Mouse (Mus musculus) layer of hippocampus, adult 18-20 months (tissue): ENCODE data around the gene Fam204a. TPM values are rescaled to one million over a fixed set of nuclear protein-coding genes. Genes with fewer than 3 reads are reported as not detected.
A peak's percentile ranks its signal among the peaks of the same experiment; 100 is the strongest.

ENCODE experiments used
- DNase-seq, 2 experiments: peaks; one replicate each; pipeline ENCODE4 v3.0.0; 2022; ENCODE audit warnings: low spot score in 2 of 2
- long read RNA-seq: library from polyadenylated mRNA; stranded (forward); transcript quantifications from one replicate; pipeline ENCODE4 v2.0.0, GENCODE M21; 2021
- total RNA-seq, 2 experiments: library from RNA; stranded (reverse); gene quantifications; 2 replicates each; pipeline ENCODE4 v1.2.3; 2021

Gene Fam204a
- 10 to 100 TPM; 30.3 to 34.5 TPM for total RNA-seq
- long read RNA-seq, transcript Fam204a-206 (8 exons, 951 nt), result minor isoform, 8 of 53 reads
- long read RNA-seq, transcript Fam204a-201 (8 exons, 2,035 nt), result major isoform, 12 of 53 reads
- long read RNA-seq, partial matches to known transcripts, result 1 of 53 reads
- long read RNA-seq, other reads (novel, unspliced or antisense), result 29 of 53 reads

DNA sequence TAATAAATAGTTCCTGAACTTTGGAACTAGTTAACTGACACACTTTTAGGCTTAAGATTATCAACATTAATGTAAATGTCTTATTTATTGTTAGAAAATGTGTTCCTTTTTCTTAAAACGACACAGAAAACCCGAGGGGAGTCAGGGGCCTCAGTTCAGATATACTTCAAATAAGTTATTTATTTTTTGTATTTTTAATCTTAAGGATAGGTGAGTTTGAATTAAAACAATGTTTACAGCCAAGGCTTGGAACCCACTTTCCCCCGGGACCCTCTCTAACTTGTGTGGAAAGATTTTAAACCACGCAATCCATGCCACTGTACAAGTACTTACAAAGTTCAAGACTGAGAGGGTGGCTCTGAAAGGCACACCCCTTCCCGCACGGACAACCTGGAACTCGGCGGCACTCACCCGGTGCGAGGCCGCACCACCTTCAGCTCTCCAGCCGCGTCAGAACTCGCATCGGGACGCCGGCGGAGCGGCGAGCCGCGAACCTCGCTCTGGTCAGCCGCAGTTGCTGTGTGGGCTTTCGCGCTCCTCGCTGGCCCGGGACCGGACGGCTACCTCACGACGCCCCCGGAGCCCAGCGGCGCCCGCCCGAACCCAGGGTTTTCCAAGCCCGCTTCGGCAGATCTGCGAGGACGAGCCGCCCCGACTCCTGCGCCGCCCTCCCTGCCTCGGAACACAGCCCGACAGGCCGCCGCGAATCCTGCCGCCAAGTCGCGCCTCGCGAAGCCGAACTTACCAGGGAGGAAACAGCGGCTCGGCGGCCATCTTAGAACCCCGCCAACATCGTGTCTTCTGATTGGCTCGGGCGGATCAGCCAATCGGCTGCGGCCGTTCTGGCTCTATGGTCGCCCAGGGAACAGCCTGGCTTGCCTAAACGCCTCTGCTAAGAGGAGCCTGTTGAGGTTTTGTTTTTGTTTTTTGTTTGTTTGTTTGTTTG is at the start of gene Fam204a:
Gene Fam204a, minus strand, starts transcription at position 803 of the 946 bp plus-strand sequence.
- DNase-seq, result peak; percentile 93 to 99

DNA sequence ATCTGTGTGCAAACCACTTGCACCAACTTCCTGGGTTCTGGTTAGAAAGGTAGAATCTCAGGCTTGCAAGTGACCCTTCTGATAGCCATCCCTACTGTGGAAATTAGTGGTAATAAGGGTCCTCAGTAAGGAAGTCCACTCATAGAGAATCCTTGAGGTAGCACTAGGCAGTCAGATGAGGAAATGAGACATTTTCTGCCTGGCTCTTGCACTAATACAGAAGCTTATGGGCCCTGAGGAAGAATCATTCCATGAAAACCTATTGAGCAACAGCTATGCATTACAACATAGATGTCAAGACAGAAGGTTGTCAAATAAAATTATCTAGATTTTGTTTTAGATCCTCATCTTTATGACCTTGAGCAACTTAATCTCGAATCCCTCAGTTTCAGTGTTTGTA is 39.3 kb upstream of the Fam204a start:
- no peak for DNase-seq

DNA sequence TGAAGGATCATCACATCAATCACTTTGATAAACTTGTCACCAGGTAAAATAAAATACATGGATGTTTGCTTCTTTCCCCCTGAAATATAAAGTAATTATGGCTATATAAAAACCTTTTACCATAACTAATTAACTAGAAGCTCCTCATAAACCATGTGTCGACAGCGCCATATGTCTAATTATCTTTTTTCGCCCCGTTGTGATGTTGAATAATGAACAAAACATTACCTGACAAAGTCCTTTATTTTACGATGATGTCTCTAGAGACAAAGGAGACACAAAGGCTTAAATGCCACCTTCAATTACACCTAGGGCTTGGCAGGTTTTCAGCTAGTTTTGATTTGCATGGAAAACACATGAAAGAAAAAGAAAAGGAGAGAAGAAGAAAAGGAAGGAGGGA is 34.2 kb upstream of the Fam204a start:
- DNase-seq, result no peak

DNA sequence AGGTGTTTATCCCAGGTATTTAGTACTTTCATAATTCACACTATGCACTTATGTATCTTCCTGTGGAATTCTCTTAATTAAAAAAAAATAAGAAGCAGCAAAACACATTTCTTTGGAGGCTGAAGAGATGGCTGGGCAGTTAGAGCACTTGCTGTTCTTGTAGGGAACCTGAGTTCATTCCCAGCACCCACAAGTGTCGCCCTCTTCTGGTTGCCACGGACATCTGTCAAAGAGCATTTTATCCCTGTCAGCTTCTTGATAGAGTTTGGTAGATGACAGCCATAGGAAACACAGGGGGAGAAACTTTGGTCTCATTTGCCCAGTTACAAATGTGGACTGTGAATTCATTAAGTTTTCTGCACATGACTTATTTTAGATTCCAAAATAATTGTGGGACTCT is 25.5 kb upstream of the Fam204a start:
- DNase-seq, result no peak

DNA sequence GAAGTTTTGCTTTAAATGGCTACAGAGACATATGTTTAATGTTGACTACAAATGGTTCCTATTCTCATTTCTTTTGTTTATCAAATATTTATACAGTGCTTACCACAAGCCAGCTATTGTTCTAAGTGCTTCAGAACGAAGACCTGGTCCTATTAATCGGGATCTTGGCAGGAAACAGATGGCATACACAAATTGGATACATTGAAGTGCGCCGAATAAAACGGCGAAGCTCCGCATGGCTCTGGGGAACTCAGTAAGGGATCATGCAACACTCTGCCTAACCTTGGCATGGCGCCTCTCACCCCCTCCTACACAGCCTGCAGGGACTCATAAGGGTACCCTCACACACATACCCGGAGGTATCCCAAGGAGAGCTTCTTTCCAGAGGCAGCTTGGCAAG is 24.7 kb upstream of the Fam204a start:
- no peak for DNase-seq

DNA sequence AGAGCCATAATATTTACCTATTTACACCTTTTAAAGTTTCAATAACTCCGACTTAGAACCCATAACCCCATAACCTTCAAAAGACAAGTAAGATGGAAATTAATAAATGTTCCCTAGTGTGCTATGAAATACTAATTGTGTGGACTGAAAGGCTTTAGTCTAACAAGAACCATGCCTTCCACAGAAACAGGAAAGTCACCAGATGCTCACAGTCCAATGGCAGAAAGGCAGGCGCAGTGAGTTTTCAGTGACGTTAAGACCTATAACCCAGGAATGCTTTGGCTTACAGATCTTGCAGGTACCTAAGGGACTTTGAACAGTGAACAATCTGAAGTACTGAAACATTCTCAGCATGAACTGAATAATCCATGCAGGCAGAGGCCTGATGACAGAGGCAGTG is 18.7 kb upstream of the Fam204a start:
- no peak for DNase-seq

DNA sequence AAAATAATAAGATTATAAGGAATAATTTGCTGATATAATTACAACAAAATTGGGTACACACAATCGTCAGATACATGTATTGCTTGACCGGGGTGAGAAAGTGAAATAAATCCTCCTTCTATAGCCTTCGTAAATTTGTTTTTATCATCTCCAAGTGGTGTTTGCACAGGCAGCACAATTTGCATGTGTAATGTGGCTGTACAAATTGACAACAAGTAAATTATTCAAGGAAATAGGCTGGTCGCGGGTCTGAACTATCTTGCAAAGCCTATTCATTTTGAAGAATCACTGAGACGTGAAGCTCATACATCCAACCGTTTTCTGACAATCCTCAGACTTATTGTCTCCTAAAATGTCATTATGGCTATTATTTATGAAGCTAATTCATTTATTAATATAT is 16.1 kb upstream of the Fam204a start:
- DNase-seq, result no peak

DNA sequence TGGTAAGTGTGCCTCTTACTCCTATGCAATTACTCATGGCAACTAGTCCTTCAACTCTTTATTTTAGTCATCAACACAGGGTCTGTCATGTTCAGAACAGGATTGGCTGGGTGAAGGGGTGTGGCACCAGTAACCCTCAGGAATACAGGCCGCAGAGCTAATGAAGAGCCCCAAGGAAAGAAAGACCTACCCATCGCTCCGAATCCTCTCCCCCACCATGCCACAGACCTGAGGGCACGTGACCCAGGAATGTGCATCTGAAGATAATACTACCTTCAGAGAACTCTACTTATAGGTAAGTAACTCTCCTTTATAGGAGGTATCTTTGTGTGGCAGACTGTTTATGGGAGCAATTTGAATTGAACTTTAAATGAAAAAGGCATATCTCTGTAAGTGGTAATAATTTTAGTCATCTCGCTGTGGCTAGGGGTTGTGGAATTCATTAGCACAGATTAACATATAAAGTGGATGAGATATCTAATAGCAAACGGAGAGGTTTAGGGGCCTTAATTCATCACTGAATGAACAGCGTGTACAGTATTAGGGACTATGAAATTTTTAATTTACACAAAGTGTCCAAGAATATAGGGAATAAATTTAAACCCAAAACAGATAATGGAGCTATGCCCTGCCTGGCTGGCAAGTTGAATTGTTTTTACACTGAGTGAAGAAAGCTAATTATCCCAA is 15.6 kb upstream of the Fam204a start:
- DNase-seq, result no peak

DNA sequence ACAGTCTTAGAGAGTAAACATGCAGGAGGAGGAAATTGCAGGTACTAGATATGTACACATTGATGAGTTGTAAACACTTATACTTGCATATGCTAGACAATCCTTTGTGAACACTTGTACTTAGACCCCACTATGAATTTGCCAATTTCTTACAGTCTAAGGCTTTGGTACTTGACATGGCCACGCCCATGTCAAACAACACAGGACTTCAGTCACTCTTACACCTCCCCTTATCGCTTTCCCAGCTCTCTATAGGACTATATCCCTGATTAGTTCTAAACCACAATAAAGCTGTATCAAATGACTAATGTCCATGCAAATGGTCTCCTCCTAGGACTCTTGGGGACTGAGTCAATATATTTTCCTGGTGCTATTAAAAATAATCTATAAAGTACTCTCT is 5.0 kb upstream of the Fam204a start:
- DNase-seq, result no peak

DNA sequence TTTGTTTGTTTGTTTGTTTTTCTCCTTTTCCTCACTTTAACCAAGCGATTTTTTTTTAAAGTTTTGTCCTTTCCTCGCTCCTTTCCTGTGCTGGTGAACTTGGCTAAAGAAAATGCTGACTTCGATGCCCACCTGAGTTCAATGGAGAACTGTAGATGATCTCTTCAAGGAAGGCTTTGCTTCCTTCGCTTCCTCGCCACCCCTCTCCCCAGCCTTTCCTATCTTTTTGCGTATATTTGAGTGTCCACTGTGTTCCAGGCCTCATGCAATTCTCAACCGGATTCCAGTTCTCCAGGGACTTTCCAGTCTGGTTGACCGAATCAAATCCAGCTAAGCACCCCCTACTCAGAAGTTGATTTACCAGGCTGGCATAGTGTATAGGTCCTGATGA is 339 bp upstream of the Fam204a start:
- no peak for DNase-seq

DNA sequence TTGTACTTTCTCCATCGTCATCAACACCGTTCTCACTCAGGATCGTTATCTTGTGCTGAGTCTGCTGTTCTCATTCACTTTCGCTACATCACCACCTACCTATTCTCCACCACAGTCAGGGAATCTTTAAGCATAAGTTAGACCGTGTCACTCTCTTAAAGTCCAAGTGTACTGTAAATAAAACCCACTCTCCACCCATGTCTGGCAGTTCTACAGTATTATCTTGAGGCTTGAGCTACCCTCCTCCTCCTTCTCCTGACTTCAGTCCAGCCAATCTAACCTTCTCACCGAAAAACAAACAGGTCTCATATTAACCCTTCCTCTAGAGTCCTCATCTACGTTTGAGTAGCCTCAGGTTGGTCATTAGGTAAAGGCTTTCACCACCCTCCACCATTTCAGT is 7.1 kb downstream of the Fam204a start:
- no peak for DNase-seq

DNA sequence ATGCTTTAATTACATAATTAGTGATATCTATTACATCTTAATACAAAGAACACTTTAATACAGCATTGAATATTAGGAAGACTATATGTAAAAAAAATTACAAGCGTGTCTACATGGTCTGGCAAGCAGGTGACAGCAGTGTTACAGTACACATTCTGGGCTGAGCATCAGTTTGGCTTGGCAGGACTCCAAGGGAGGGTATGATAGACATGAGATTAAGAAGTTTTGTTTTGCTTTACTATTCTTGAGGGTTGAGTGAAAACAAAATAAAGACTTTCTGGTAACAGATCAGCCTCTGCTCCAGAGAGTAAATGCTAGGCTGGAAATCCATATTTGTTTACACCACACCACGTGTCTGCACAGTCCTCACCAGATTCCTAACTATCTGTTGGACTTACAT is 8.5 kb downstream of the Fam204a start:
- peak in 1 of 2 experiments; percentile 2 for DNase-seq

DNA sequence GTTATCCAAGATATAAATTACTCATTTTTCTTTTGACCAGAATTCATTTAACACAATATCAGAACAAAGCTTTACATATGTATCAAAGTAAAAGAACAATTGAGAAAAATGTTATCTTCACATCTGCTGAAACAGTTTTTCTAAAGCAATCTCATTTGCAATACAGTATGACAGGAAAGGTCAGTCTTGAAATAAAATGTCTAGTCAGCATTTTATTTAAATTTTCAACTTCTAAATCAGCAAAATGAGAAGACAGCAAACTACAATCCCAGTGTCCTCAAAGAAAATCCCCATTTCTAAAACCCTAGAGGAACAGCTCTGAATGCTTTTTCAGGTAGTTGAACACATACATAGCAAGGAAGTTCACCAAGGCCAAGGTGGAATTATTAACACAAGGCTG is 18.3 kb downstream of the Fam204a start:
- no peak for DNase-seq

DNA sequence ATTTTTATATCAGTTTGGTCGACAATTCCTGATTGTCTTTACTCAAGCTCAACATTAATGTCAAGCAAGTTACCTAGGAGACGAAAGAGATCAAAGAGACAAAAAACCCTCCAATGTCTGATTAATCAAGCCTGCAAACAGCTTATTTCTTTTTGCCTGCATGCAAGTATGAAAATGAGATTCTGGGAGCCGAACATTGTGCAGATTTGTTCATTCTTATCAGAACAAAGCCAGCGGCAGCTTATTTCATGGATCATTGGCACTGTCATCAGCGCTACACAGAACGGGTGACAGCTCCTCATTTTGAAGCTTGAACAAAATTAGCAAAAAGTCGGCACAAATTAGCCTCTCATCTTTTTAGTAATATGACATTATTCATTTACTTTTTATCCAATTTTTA is 22.3 kb downstream of the Fam204a start:
- DNase-seq, result peak in 1 of 2 experiments; percentile 47

DNA sequence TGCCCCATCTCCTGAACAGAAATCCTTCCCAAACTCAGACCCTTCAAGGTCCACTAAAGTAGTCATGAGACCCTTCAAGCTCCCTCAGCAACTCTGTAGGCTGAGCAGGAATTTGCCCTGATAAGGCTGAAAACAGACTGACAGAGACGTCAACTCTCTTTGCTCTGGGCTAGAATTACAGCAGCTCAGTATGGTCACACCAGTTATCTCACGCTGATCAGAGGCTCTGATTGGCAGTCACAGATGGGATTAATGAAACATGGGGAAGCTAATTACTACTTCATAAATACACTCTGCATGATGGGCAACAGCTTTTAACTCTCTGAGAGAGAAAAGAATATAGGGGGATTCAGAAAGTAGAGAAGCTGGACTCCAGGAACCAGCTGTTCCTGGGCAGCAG is 26.2 kb downstream of the Fam204a start:
- DNase-seq, result no peak

DNA sequence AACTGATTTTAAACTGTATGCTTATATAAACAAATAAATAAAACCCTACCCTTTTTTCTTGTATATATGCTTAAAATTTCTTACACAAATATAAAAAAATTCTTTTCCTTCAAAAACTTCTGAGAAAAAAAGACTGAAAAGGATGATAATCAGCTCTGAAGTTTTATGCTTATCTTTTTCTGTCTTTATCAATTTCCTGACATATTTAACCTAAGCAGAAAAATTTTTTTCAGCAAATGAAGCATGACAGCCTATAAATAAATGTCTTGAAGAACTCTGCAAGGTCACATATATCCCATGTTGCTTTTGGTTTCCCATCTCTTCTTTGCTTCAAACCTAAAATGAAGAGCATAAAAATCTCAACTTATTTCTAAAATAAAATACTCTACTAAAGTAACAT is 27.3 kb downstream of the Fam204a start:
- DNase-seq, result no peak

DNA sequence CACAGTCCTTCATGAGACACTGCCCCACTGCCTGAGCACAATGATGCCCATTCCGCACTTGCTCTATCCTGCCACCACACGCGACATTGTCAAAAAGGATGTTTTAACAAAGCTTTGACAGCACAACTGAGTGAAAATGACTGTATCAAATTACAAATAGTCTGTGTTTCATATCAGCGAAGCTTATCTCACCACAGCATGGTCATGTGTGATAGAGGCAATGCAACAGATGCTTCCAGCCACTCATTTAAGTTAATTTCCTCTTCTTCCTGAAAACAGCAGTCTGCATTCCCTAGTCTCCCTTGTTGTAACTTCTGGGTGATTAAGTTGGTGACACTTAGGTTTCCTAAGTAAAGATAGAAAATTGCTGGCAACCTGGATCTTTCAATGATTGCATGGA is 33.7 kb downstream of the Fam204a start:
- no peak for DNase-seq

DNA sequence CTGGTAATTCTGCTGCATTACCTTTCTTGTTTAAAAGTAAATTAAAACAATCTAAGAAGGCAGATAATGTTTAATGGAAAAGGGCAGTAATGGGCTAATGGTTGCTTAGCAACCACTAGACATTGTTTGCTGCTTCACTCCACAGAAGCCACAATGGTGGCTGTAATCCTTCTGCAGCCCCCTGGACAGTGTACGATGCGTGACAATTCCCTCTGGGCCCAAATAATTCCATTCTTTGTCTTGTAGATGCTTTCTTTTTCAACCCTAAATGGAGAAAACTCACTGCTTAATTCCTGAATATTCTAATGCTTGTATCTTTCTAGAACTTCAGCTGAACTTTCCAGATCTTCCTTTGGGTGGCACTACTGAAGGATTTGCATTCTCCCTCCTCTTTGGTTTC is 37.3 kb downstream of the Fam204a start:
- no peak for DNase-seq

DNA sequence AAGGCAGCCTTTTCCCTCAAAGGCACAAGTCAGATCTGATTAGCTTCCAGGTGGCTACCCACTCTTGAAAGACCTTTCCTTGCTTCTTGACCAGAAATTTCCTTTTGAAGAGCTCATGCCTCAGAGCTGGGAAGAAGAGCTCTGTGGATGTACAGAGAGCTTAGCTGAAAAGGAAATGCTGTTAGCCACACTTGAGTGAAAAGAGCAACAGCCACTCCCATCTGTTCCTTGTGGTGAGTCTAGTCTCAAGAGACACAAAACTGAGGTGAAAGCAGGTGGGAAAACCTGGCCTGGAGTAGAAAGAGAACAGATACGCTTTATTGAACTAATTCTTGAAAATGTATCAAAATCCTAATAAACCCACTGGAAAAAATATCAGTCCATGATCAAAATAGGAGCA is 43.6 kb downstream of the Fam204a start:
- no peak for DNase-seq

DNA sequence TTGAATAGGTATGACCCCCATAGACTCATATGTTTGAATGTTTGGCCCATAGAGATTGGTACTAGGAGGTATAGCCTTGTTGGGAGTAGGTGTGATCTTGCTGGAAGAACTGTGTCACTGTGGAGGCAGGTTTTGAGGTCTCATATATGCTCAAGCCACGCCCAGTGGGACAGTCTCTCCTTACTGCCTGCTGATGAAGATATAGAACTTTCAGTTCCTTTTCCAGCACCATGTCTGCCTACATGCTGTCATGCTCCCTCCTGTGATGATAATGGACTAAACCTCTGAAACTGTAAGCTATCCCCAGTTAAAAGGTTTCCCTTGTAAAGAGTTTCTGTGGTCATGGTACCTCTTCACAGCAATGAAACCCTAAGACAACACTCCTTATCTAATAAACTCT is 44.3 kb downstream of the Fam204a start:
- DNase-seq, result no peak

DNA sequence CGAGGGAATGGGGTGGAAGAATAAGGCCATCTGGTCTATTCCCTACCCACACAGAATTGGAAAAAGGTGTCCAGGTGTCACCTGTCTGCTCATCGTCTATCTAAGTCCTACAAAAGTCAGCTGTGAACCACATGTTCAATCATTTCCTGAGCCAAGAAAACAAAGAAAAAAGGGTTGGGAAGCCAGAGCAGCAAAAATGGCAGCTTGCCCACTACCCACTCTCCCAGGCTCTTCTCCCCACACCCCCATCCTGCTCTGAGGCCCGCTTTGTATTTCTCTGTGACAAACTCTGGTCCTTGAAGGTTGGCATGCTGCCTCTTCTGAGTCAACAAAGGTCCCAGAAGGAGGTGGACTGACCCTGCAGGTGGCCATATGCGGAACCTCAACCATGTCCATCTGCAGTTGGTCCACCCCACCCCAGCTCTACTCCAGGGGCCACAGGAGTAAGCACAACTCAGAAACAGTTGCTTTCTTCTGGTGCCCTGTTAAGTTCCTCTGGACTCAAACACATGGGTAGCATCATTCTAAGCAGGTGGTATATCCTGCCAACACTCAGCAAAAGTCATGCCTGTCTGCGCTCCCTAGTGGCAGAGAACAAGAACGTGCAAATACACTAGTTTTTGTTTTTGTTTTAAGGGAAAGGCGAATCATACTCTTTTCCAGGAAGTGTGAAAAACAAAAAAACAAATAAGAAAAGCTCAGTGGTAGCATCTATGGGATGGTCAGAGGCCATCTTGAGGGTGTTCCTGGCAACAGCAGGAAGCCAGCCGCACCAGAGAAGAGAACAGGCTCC is 47.5 kb downstream of the Fam204a start:
- DNase-seq, result peak in 1 of 2 experiments; percentile 35
